Mouse (Mus musculus) retina, embryonic 14.5 days (tissue): ENCODE measurements around the gene Gm10842.

Experiments
- DNase-seq: peaks from one replicate; pipeline ENCODE4 v3.0.0-alpha.2; 2015; ENCODE audit warnings: low spot score

Gm10842 gene

DNA sequence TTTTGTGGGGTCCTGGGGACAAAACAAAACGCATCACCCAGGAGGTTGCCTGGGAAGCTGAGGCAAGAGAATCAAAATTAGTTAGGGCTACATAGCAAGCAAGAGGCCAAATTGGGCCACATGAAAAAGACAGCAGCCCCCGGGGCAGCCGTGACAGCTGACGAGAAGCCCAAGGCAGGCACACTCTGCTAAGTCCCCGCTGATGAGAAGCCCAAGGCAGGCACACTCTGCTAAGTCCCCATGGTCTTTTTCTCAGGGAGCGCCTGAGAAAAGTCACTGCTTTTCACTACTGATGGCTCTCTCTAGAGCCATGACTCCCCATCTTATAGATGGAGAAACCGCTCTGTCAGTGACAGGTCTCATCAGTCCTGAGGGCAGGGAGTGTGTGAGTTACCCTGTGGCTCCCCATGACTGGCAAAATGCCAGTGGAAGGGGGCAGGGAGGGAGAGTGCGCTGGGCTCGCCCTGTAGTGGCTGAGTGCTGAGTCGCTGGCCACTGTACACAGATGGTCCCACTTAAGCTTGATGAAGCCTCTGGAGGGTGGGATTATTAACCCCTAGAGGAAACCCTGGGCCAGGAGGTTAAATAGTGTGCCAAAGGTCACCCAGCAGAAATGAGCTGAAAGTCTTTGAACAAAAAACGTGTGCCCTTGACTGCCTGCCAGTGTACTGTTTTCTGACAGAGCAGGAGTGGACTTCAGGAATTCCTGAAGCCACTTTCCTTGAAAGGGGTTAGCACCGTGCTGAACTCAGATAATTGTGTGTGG, 6.6 kb downstream of the Gm10842 start:
- peak; percentile 53 for DNase-seq

DNA sequence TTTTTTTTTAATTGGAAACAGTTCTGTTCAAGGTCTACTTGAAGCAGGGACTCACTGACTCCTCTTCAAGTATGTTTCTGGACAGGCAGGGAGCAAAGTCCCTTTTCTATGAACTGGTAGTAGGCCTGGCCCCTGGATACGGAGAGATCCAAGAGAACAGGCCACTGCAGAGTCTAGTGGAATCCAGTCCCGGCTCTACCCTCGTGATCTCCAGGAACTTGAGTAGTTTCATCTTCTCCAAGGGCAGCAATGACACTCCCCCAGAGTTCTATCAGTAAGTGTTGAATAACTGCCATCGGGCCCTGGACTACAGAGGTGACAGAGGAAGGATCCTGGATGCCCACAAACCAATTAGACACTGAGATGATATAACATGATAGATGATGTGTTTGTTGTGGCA, 9.2 kb downstream of the Gm10842 start:
- DNase-seq = no peak

DNA sequence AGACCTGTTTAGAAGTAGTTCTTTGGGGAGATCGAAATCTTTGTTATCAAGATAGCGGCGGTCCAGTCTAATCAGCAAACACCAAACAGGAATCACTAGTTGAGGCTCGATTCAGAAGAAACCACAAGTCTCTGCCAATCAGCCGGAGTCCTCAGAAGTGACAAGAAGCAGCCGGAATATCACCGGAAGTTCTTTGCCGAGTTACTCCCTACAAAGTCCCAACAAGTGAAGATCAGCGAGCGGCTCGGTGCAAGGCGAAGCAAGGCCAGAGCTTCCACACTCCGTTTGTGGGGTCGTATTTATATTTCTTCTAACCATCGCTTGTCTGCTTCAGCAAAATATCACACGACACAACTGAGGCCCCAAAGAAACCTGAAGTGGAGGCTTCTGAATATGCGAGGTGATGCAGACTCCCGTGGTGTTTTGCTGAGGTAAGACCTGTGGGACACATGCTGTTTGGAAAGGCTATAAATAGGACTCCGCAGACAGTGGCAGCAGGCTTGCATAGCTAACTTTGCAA, 10.1 kb downstream of the Gm10842 start:
- DNase-seq = no peak

DNA sequence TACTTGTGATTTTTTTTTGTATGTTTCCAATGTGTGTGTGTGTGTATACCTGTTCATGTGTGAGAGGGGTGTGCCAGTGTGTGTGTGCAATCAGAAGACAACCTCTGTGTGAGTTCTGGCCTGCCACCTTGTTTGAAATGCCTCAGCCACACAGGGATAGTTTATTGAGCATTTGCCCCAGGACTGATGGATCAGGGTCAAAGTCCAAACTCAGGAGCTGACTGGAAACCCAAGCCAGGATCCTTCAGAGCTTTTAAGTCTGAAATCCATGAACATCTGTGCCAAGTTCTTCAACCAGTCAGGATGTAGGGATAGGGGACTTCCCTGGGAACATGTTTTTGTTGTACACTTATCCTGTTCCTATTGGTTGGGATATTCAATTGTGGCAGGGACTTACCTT, 11.4 kb downstream of the Gm10842 start:
- DNase-seq = no peak

DNA sequence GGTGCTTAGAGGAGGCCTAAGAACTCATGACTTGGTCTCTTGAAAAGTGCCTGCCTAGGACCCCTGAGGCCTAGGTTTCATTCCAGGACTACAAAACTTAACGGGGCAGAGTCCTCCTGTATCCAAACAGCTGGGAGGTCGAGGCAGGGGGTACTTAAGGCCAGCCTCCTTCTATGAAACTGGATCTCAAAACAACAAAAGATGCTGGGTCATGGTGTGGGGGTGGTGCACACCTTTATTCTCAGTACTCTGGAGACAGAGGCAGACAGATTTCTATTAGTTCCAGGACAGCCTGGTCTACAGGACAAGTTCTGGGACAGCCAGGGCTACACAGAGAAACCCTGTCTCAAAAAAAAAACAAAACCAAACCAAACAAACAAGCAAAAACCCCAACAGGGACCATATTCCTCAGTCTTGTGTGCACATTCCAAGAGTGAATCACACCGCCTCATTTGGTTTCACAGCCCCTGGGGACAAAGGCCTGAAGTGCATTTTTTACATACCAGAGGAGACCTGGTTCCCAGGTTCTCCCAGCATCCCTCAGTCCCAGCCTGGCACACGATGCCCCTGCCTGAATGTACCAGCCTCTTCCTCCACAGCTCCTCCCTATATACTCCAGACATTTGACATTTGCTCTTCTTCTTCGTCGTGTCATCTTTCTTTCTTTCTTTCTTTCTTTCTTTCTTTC, 13.1 kb downstream of the Gm10842 start:
- no peak for DNase-seq

DNA sequence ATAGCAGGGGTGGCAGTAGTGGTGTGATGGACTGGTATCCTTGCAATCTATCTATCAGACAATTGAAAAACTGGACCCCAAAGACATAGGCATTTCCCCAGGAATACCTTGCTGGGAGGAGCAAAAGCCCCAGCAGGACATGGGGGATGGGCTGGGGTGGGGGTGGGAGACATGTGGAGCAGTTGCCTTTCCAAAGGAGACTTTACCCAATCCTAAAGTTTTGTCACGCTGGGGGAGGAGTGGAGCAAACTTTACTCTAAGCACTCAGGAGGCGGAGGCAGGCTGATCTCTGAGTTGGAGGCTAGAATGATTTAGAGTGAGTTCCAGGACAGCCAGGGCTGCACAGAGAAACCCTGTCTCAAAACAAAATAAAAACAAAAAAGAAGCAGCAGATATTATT, 14.7 kb downstream of the Gm10842 start:
- DNase-seq = no peak

DNA sequence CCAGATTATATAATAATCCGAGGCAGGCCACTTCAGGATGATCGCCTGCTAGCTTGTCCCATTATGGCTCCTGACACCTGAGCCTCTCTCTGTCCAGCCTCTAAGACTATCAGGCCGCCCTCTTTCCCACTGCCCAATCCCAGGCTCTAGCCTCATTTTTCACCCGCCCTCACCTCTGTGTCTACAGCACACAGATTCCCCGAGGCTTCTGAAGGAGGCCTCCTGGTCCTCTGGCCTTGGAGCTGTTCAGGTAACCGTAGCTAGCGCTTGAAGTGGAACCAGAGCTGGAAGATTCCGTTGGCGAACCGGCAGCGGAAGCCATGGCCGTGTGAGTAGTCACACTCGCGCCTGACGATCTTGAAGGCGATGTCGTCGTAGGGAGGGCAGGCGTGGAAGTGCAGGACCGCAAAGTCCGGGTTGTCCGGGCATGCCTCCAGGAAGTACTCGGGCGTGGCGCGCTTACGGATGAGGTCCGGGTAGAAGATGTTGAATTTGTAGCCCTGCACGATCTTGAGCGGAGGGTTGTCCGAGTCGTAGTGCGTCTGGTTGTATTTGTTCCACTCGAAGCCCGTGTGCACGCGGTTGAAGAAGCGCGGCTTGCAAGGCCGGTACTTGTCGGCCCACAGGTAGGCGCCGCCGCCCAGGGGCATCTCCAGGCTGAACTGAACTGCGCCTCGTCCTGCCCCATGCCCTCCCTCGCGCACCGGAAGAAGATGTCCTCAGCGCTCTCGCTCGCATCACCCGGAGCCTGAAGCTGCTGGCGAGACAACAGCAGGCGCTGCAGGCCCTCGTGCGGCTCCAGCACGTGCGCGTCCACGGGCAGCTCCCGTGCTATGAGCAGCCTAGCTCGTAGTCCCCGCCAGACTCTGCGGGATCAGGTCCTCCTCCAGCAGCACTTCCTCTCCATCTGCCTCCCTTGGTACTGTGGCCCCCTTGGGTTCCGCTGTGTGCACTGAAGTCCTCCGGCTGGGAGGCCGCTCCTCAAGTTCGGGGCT, 18.1 kb downstream of the Gm10842 start:
- no peak for DNase-seq

DNA sequence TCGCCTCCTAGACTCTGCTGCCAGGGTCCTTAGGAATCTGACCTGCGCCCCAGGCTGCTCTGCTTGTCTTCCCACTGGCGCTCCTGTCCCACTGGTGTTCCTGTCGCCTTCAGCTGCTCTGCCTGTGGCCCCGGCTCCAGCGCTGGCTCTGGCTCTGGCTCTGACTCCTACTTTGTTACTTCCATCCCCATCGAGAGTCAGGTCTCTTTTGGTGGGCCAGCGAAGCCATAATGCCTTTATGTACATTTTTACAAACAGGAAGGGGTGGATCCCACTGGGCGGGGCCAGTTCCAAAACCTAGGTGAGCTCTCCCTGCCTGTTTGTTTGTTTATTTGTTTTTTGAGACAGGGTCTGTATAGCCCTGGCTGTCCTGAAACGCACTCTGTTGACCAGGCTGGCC, 20.1 kb downstream of the Gm10842 start:
- no peak for DNase-seq

DNA sequence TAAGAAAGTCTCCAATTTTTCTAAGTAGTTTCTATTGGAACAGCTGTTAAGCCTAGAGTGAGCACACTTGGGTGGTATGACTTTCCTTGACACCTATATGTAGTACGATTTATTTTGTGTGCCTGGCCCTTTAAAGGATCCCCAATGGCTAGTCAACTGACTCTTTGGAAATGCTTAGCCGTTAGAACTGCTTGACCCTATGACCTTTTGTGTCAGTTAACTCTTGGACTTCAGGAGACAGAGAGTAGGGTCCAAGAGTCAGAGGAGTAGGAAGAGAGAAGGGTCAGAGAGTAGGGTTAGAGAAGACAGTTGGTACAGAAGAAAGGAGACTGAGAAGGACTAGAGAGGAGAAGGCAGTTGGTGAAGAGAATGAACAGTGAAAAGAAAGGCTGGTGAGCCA, 31.8 kb downstream of the Gm10842 start, which contains the start of gene Tlk2:
TSS of gene Tlk2 (plus strand) at position 292 of the 400 bp plus-strand sequence.
- no peak for DNase-seq

DNA sequence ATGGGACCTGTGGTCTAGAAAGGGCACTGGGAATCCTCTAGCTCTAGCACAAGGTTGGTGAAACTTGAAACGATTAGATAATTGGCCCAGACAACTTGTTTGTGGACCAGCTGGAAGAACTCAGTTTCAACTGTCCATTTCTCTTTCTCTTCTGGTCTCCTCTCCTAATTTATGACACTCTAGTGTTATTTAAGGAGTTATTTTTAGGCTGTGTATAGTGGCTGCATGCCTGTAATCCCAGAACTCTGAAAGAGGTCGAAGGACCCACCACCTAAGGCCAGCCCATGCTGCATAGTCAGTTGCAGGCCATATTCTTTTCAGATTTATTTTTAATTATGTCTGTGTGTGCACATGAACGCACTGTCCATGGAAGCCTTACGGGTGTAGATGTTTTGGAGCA, 32.8 kb downstream of the Gm10842 start:
- no peak for DNase-seq

DNA sequence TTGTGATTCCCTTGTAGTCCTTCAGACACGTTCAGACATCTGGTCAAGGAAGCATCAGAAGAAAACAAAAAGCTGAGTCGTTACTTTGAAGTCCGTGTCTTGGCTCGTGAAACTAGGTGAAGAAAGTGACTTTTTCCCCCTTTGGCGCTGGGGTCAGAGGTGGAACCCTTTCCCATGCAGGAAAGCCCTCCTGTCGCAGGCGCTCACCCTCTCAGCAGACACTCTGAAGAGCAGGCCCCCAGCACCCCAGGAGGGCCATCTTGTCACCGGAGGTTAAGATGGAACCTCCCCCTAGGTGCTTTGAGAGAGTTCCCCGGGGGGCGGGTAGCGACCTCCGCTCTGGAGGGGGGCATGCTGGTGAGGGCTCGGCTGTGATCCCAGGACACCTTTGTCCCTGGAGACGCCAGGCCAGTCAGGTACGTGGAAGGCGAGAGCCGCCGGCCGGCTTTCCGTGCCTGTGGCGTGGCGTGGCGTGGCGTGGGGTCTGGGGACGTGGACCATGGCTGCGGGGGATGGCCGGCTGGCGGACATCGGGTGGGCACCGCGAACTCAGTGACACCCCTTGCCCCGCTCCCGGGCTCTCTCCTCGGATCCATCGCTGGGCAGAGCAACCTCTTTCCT, 33.9 kb downstream of the Gm10842 start:
- peak; percentile 54 for DNase-seq

DNA sequence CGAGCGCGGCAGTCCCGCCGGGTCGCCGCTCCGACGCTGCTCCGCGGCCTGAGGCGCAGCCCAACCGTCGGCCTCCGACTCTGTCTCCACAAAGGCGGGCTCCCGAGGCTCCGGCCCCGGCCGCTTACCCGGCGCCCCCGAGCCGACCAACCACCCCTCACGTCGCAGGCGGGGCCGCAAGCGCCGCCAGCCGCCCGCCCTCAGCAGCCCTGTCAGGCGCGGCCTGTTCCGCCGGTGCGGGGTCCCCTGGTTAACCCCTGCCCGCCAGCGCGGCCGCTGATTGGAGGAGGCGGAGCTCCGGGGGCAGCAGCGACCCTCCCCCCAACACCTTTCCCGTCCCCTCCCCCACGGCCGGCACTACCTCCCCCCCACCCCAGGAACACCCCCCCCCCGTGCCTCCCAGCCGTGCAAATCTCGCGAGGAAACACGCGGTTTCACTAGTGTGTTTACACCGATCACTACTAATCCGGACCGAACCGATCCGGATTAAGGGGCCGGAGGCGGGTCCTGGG, 34.5 kb downstream of the Gm10842 start:
- peak; percentile 94 for DNase-seq

DNA sequence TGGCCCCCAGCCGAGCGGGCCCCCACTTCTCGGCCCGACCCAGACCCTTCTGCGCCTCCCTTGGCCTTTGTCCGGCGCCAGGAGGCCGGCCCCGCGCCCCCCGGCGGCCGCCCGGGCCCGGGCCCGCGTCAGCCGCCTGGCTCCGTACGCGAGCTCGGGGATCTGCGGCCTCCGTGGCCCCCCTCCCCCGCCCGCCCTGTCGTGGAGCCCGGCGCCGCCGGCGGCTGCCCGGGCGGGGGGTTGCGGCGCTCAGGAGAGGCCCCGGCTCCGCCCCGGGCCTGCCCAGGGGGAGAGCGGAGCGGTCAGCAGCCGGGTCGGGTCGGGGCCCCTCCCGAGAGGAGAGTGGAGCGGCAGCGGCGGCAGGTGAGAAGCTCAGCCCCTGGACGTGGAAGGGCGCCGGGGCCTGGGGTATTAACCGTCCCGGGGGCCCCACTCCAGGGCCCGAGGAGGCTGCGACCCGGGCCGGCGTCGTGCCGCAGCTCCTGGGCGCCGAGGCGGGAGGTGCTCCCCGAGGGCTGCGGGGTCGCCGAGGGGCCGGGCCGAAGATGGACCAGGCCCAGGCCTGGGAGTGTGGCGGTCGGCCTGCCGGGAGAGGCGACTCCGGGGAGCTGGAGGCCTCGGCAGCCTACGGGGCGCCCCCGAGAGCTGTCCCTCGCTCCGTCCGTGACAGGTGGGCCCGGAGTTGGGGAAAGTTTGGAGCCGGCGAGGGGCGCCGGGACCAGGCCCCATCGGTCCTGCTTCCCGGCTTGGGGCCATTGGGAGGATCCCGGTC, 35.2 kb downstream of the Gm10842 start:
- DNase-seq = peak; percentile 63

DNA sequence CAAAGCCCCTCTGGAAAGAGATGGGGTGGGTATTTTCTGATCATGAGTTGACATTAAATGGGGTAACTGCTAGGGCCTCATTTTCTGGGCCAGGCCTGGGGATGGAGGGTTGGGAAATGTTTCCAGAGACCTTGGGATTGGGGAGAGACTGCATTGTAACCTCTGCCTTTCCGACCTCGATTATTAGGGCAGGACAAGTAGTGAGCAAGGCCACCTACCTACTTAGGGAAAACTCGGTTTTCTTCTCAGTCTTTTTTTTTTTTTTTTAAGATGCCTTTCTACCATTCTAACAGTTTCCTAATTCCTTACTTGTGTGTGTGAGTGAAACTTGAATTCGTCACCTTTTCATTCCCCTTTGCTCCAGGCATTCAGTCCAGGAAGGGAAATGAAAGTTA, 35.8 kb downstream of the Gm10842 start:
- DNase-seq = no peak

DNA sequence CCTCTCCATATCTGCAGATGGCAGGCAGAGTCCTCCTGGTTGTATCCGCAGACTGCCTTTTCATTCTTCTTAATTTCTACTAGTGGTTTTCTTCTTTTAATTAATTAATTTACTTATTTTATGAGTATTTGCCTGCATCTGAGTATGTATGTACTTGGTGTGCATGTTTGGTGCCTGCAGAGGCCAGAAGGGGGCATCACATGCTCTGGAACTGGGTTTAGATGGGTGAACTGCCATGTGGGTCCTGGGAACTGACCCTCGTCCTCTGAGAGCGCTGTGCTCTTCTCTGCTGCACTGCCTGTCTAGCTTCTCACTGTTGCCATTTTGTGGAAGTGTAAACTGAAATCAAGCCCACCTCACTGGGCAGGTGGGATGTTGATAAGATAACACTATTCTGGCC, 38.0 kb downstream of the Gm10842 start:
- peak; percentile 16 for DNase-seq

DNA sequence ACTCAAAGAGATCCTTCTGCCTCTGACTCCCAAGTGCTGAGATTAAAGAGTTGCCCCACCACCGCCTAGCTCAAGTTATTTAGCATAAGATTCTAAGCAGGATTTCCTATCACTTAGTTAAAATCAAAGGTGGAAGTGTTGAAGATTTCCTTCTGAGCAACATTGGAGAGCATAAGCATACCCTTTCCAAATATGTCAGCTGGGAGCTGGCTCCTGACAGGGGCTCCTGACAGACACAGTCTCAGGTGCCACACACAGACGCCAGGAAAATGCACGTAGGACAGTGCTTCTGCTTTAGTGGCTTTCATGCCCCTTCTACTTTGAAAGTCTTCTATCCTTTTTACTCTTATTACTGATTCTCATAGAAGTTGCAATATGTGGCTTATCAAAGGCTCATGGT, 45.5 kb downstream of the Gm10842 start:
- no peak for DNase-seq
